In genomic region chr10:60186191-60186945, GRCm38 (mm10) we compare ENCODE assay signal across 11 mouse cellular contexts. TPM values are rescaled to one million over a fixed set of nuclear protein-coding genes. Genes with fewer than 3 reads are reported as not detected.
A peak's percentile ranks its signal among the peaks of the same experiment; 100 is the strongest.
DNase-seq lines count a peak whose midpoint lies in the region; ATAC-seq lines count a peak whose summit lies in the region.
"Had no signal": no experiment of that assay in that cellular context is flagged by ENCODE, and none has a peak within 500 bp of the region (broad histone marks: within the 10 kb centered on the region; RNA-seq: fewer than 3 reads in every experiment).

No protein-coding gene starts in this region.

- peak; percentile 51 for DNase-seq in midbrain, embryonic 11.5 days (ENCODE audit: low spot score, missing footprints)
- peak; percentile 72 for DNase-seq in cerebellum, adult 11-12 months
- peak; percentile 32 to 68 for DNase-seq in lung, postnatal 4 days
- DNase-seq in right cerebral cortex, postnatal 36 days (ENCODE audit: low spot score in 2 of 2) = no peak
- no peak for DNase-seq in layer of hippocampus, adult 18-20 months (ENCODE audit: low spot score in 2 of 2)
- DNase-seq in right cerebral cortex, postnatal 10 days (ENCODE audit: low spot score in 2 of 2) = no peak

- H3K4me3 ChIP-seq in midbrain, embryonic 11.5 days (ENCODE audit: low read depth, low read length) = no peak overlapping the region
- no peak overlapping the region for H3K4me3 ChIP-seq in midbrain, embryonic 13.5 days (replicated peaks)
- H3K4me3 ChIP-seq in heart, embryonic 14.5 days (ENCODE audit: control insufficient read depth in 1 of 2, insufficient read depth in 1 of 2, low read depth in 1 of 2, low read length in 2 of 2) = no peak overlapping the region; a peak in 1 of 4 replicates
- H3K4me3 ChIP-seq: limb, embryonic 12.5 days; midbrain, embryonic 10.5 days; neural tube, embryonic 15.5 days had no signal

- H3K36me3 ChIP-seq in midbrain, embryonic 11.5 days (ENCODE audit: control insufficient read depth, insufficient read depth, low read length) = peaks cover 7% of the 10 kb centered on the region
- peaks cover 23% of the 10 kb centered on the region for H3K36me3 ChIP-seq in midbrain, embryonic 13.5 days
- no peaks in the 10 kb centered on the region for H3K36me3 ChIP-seq in heart, embryonic 14.5 days (ENCODE audit: control insufficient read depth, insufficient read depth, low read length)
- H3K36me3 ChIP-seq: neural tube, embryonic 15.5 days had no signal

- H3K27ac ChIP-seq in midbrain, embryonic 11.5 days (ENCODE audit: low read depth, low read length) = no peak overlapping the region
- no peak overlapping the region for H3K27ac ChIP-seq in midbrain, embryonic 13.5 days
- H3K27ac ChIP-seq in heart, embryonic 14.5 days (replicated peaks in 1 of 2; ENCODE audit: control insufficient read depth in 1 of 2, insufficient read depth in 1 of 2, low read depth in 2 of 2, low read length in 2 of 2) = no peak overlapping the region
- H3K27ac ChIP-seq: limb, embryonic 12.5 days; midbrain, embryonic 10.5 days had no signal

- no peaks in the 10 kb centered on the region for H3K9me3 ChIP-seq in midbrain, embryonic 11.5 days (ENCODE audit: control insufficient read depth, low read length)
- H3K9me3 ChIP-seq in midbrain, embryonic 13.5 days = no peaks in the 10 kb centered on the region
- no peaks in the 10 kb centered on the region for H3K9me3 ChIP-seq in heart, embryonic 14.5 days (ENCODE audit: control insufficient read depth, low read length)
- H3K9me3 ChIP-seq: limb, embryonic 12.5 days; neural tube, embryonic 15.5 days had no signal

- 88% methylated on average over 44 of the region's 44 CpGs for WGBS in midbrain, embryonic 11.5 days
- 92% methylated on average over 44 of the region's 44 CpGs for WGBS in midbrain, embryonic 13.5 days
- WGBS in heart, embryonic 14.5 days = 51% methylated on average over 44 of the region's 44 CpGs

- no peaks in the 10 kb centered on the region for H3K4me1 ChIP-seq in midbrain, embryonic 11.5 days (ENCODE audit: control insufficient read depth, insufficient read depth, low read length)
- H3K4me1 ChIP-seq in midbrain, embryonic 13.5 days (replicated peaks) = 0 out of 2 replicates have a peak, but pooled peaks cover 3% of the 10 kb centered on the region
- H3K4me1 ChIP-seq in heart, embryonic 14.5 days (ENCODE audit: control insufficient read depth in 2 of 2, insufficient read depth in 2 of 2, low read length in 2 of 2) = peaks cover under 1 to 2% of the 10 kb centered on the region in 2 experiments; a peak in 2 of 4 replicates

- H3K4me2 ChIP-seq in midbrain, embryonic 11.5 days = no peak overlapping the region
- no peak overlapping the region for H3K4me2 ChIP-seq in midbrain, embryonic 13.5 days (replicated peaks)
- H3K4me2 ChIP-seq in heart, embryonic 14.5 days (ENCODE audit: low read length) = peak overlapping the region; percentile 32; the same call in 1 of the 2 replicates
- H3K4me2 ChIP-seq: limb, embryonic 12.5 days; neural tube, embryonic 15.5 days had no signal

- H3K27me3 ChIP-seq in midbrain, embryonic 11.5 days (ENCODE audit: control insufficient read depth, insufficient read depth, low read length) = no peaks in the 10 kb centered on the region
- peaks cover 9% of the 10 kb centered on the region; the same call in 1 of the 2 replicates for H3K27me3 ChIP-seq in midbrain, embryonic 13.5 days
- peaks cover 38% of the 10 kb centered on the region for H3K27me3 ChIP-seq in heart, embryonic 14.5 days (ENCODE audit: control insufficient read depth, insufficient read depth, low read length)
- H3K27me3 ChIP-seq: neural tube, embryonic 15.5 days had no signal

- no peak for ATAC-seq in midbrain, embryonic 11.5 days (ENCODE audit: low FRiP score)
- no peak for ATAC-seq in midbrain, embryonic 13.5 days
- no peak; the same call in 1 of the 2 replicates for ATAC-seq in heart, embryonic 14.5 days (ENCODE audit: insufficient number of reproducible peaks, insufficient read depth, low FRiP score, low read depth)

- H3K9ac ChIP-seq in midbrain, embryonic 11.5 days (ENCODE audit: low read length) = no peak overlapping the region
- H3K9ac ChIP-seq in midbrain, embryonic 13.5 days (replicated peaks) = no peak overlapping the region
- no peak overlapping the region for H3K9ac ChIP-seq in heart, embryonic 14.5 days (ENCODE audit: low read length)
- H3K9ac ChIP-seq: limb, embryonic 12.5 days; neural tube, embryonic 15.5 days had no signal

RNA-seq across cellular contexts. Expression of gene Chst3, which starts 32.7 kb away (rescaled TPM):
- polyA plus RNA-seq in midbrain, embryonic 11.5 days (2014; fragmentation: Nextera tagmentation; extraction: Ambion mirVana) = 0.97 and 1.2 TPM in 2 replicates
- polyA plus RNA-seq in midbrain, embryonic 13.5 days (2015; fragmentation: Nextera tagmentation; extraction: Ambion mirVana) = 1.3 and 1.7 TPM in 2 replicates
- polyA plus RNA-seq in heart, embryonic 14.5 days (2014; fragmentation: Nextera tagmentation; extraction: Ambion mirVana) = 0.24 and 0.26 TPM in 2 replicates
- 1 to 10 TPM; 1.2 TPM for total RNA-seq in layer of hippocampus, adult 18-20 months (2021)

Comparison
In these comparisons a context has a peak if more than half of its experiments do, and no peak if none do; other contexts are left out.
1. DNase-seq: peak in midbrain, embryonic 11.5 days (single experiment), cerebellum, adult 11-12 months (single experiment) and lung, postnatal 4 days (2 of 2); none in right cerebral cortex, postnatal 36 days (0 of 2), layer of hippocampus, adult 18-20 months (0 of 2) and right cerebral cortex, postnatal 10 days (0 of 2).